Mouse (Mus musculus) hindbrain, embryonic 11.5 days (tissue): Measurements from ENCODE around the gene Osbpl9. TPM values are rescaled to one million over a fixed set of nuclear protein-coding genes. Genes with fewer than 3 reads are reported as not detected.

Source experiments
- ATAC-seq: fragments of 200-750 bp; cut with Nextera tagmentation; 2 replicates; pipeline ENCODE4 v1.8.0; 2017; ENCODE audit warnings: mild to moderate bottlenecking, moderate TSS enrichment, moderate library complexity; ENCODE audit not compliant: low FRiP score
- DNase-seq: peaks from one replicate; pipeline ENCODE4 v3.0.0-alpha.2; 2015; ENCODE audit warnings: low spot score
- H3K27ac ChIP-seq: fragments of 300-500 bp; sonication (generic); 2 replicates; pipeline ENCODE4 v1.5.1; 2014; ENCODE audit warnings: mild to moderate bottlenecking, low read depth, low read length
- H3K27me3 ChIP-seq: fragments of 300-500 bp; sonication (generic); 2 replicates; pipeline ENCODE4 v1.6.1; 2014; ENCODE audit warnings: mild to moderate bottlenecking, low read length, moderate library complexity, mixed read lengths; ENCODE audit not compliant: control insufficient read depth, insufficient read depth
- H3K36me3 ChIP-seq: fragments of 300-500 bp; sonication (generic); 2 replicates; pipeline ENCODE4 v1.6.1; 2014; ENCODE audit warnings: mild to moderate bottlenecking, low read length, moderate library complexity, mixed read lengths; ENCODE audit not compliant: control insufficient read depth, insufficient read depth
- H3K4me1 ChIP-seq: fragments of 300-500 bp; sonication (generic); replicated peaks from 2 replicates; pipeline ENCODE4 v1.6.1; 2014; ENCODE audit warnings: low read length, mixed read lengths; ENCODE audit not compliant: control insufficient read depth, insufficient read depth
- H3K4me2 ChIP-seq: fragments of 300-500 bp; sonication (generic); replicated peaks from 2 replicates; pipeline ENCODE4 v1.6.1; 2014; ENCODE audit warnings: mild to moderate bottlenecking, low read depth, low read length
- H3K4me3 ChIP-seq: fragments of 300-500 bp; sonication (generic); 2 replicates; pipeline ENCODE4 v1.5.1; 2014; ENCODE audit warnings: low read depth, low read length
- H3K9ac ChIP-seq: fragments of 300-500 bp; sonication (generic); 2 replicates; pipeline ENCODE4 v1.6.1; 2014; ENCODE audit warnings: low read depth, low read length
- H3K9me3 ChIP-seq: fragments of 300-500 bp; sonication (generic); 2 replicates; pipeline ENCODE4 v1.6.1; 2016; ENCODE audit warnings: low read length; ENCODE audit not compliant: control insufficient read depth
- WGBS: fragments of 180-500 bp; shearing (Covaris S2); extraction: QIAGEN DNeasy Blood & Tissue Kit; methylation state at CpG from one replicate; pipeline ENCODE4 v1.1.7; 2014; 5-methylcytosine and 5-hydroxymethylcytosine counted together
- polyA plus RNA-seq: library from polyadenylated mRNA; unstranded; fragments of >200 nt; fragmentation: Nextera tagmentation; extraction: Ambion mirVana; gene quantifications from 2 replicates; pipeline ENCODE4 v1.2.1, GENCODE M21; 2014

Osbpl9 gene
- polyA plus RNA-seq, 1 experiment from 2014 or later, result 77.3 TPM

DNA sequence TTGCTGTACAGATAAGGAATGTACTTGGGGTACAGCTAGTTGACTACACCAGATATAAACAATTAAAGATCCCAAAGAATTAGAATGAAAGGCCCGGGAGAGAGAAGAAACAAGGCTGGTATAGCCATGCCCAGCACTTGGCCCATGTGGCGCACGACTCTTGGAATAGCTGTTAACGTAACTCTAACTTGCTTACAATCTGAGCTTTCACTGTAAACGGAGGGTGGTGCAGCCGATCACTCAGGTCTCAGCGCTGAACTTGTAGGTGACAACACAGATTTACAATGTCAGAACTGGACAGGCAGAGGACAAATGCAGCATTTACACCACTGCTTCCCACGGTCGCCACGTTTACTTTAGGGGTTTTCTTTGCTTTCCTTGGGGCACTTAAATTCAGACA, 10.5 kb downstream of the Osbpl9 start:
- DNase-seq, result no peak
- Histone ChIP-seq H3K4me2 (no peak overlapping the region), H3K27ac (no peak overlapping the region), H3K4me1 (no peaks in the 10 kb centered on the region), H3K9me3 (no peaks in the 10 kb centered on the region), H3K36me3 (no peaks in the 10 kb centered on the region), H3K9ac (no peak overlapping the region), H3K4me3 (no peak overlapping the region), H3K27me3 (no peaks in the 10 kb centered on the region)
- no peak for ATAC-seq
- WGBS, result 90% methylated on average over 10 of the region's 10 CpGs

DNA sequence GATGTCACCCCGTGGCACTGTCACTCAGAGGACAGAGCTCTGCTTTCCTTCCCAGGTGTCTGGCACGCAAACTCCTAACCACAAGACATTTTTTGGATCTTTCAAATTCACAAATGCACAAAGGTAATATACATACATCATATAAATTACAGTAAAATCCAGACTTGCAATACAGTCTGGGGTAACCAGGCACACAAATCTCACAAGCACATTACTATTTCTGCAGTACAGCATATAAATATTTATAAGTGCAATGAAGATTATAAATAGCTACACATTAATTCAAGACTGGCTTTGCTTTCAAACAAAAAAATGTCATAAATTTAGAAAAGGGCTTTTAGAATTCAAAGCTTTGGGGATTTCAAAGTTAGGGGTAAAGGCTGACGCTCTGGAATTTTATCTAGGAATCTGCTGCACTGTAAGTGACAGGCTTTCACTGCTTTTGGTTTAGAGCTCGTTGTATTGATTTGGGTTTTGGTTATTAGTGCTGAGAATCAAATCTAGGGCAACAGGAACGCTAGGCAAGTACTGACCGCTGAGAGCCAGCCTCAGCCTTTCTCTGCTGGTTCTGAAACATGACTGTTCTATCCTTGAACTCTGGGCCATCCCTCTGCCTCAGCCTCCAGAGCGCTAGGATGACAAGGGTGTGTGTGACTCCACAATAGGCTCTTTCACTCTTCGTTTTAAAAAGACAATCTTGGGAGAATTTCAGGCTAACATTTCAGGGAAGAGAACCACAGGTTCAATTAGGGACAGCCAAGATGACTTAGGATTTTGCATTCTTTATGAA, 16.3 kb downstream of the Osbpl9 start:
- Histone ChIP-seq H3K27me3 (no peaks in the 10 kb centered on the region), H3K36me3 (no peaks in the 10 kb centered on the region), H3K4me2 (no peak overlapping the region), H3K27ac (no peak overlapping the region), H3K9ac (no peak overlapping the region), H3K4me3 (no peak overlapping the region), H3K4me1 (no peaks in the 10 kb centered on the region), H3K9me3 (no peaks in the 10 kb centered on the region)
- no peak for ATAC-seq
- DNase-seq, result no peak
- WGBS, result 88% methylated on average over 8 of the region's 8 CpGs

DNA sequence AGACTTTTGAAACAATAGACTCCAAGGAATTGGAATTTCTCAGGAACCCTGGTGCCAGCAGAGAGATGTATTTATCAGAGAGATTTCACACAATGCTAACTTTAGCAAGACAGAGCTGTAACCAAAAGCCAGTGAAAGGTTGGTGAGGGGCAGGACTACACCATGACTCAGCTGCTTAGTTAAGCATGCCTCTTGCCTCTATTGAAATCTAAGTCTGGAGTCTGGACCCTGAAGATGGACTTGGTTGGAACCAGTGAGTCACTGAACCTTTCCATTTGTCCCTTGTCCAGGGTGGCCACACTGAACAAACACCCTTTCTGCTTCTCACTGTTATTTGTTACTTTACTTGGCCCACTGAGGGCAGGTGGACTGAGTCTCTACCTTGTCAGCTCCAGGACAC, 26.4 kb downstream of the Osbpl9 start:
- H3K4me2 ChIP-seq, result no peak overlapping the region
- H3K4me1 ChIP-seq, result no peaks in the 10 kb centered on the region
- ATAC-seq (no peak), DNase-seq (no peak)
- no peaks in the 10 kb centered on the region for H3K27me3 ChIP-seq
- H3K9me3 ChIP-seq, result no peaks in the 10 kb centered on the region
- no peak overlapping the region for H3K9ac ChIP-seq
- no peaks in the 10 kb centered on the region for H3K36me3 ChIP-seq
- H3K4me3 ChIP-seq, result no peak overlapping the region
- no peak overlapping the region for H3K27ac ChIP-seq

DNA sequence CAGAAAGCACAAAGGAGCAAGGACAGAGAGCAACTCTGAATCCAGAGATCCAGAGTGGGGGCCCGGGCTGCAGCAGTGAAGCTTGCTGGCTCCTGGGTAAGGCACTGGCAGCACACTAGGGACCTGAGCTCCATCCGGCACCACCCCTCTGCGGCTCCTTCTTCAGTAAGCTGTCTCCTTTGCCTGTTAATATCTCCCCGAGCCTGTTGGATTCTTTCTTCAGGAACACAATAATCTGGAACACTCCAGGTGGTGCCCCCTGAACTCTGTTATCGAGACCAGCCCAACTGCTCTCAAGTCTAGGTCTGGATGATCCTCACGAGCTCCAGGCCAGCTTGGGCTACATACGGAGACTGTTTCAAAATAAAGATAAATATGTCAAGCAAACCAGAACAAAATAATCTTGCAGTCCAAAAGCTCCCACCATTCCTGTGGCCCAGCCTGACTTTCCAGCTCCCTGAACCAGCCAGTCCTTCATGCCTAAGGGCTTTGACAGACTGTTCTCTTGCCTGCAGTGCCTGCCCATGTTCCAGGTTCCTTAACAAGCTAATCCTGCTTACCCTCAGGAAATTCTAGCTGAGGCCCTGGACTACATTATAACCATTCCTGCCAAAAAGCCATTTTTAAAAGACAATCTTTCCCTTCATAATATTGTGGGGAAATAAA, 28.2 kb downstream of the Osbpl9 start:
- no peak for ATAC-seq
- Histone ChIP-seq H3K9ac (no peak overlapping the region), H3K4me3 (no peak overlapping the region)

DNA sequence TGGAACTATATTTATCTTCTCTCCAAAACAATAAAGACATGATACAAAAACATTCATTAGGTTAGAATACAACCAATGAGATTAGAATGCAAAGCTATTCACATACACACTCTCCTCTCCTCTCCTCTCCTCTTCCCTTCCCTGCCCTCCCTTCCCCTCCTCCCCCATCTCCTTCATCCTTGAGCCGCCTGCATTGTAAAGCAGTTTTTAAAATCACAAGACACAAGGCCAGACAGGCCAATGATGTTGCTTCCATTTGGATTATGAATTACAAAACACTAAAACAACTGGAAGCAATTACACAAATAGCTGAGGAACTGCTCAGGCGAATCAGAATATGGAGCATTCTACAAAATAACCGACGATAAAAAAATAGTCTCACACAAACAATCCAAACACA, 28.7 kb downstream of the Osbpl9 start:
- whole genome bisulfite sequencing, result 73% methylated on average over 4 of the region's 4 CpGs
- no peaks in the 10 kb centered on the region for H3K27me3 ChIP-seq
- no peak overlapping the region for H3K9ac ChIP-seq
- DNase-seq (no peak), ATAC-seq (no peak)
- H3K27ac ChIP-seq, result 0 out of 2 replicates have a peak overlapping the region, but pooled peaks have one; percentile 63
- no peaks in the 10 kb centered on the region for H3K4me1 ChIP-seq
- H3K9me3 ChIP-seq, result no peaks in the 10 kb centered on the region
- H3K4me2 ChIP-seq, result no peak overlapping the region
- no peaks in the 10 kb centered on the region for H3K36me3 ChIP-seq
- no peak overlapping the region for H3K4me3 ChIP-seq

More for the DNA sequence above, 28.2 kb downstream of the Osbpl9 start:
- Histone ChIP-seq H3K4me1 (no peaks in the 10 kb centered on the region), H3K27ac (0 out of 2 replicates have a peak overlapping the region, but pooled peaks have one; percentile 63), H3K36me3 (no peaks in the 10 kb centered on the region), H3K27me3 (no peaks in the 10 kb centered on the region), H3K9me3 (no peaks in the 10 kb centered on the region), H3K4me2 (no peak overlapping the region)
- no peak for DNase-seq
- 59% methylated on average over 7 of the region's 7 CpGs for WGBS

DNA sequence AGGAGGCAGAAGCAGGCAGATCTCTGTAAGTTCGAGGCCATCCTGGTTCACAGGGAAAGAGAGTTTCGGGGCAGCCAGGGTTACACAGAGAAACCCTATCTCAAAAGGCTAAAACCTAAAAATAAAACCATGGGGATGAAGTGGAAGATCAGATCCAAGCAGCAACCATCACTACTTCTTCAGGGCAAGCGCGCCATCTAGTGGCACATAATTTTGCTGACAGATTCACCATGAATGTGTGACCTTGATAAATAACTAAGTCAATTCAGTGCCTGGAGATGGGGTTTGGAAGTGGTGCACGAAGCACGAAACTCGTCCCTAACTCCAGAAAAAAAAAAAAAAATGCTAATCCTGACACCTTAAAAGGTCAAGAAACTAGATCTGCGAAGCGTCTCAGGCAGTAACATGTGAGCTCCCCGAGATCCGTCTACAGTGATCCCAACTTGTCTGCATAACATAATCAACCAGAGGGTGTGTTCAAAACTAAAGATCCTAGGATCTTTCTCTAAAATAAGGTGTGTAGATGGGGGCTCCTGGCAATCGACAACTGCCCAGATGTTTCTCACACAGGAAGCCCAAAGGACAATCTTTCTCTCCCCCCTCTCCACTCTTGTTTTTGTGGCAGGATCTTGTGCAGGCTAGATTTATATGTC, 36.4 kb downstream of the Osbpl9 start:
- no peak overlapping the region for H3K9ac ChIP-seq
- H3K36me3 ChIP-seq, result no peaks in the 10 kb centered on the region; the same call in 1 of the 2 replicates
- H3K4me2 ChIP-seq, result no peak overlapping the region
- no peak overlapping the region for H3K27ac ChIP-seq
- ATAC-seq, result no peak
- H3K4me1 ChIP-seq, result no peaks in the 10 kb centered on the region
- peak; percentile 87 for DNase-seq
- no peaks in the 10 kb centered on the region for H3K27me3 ChIP-seq
- H3K4me3 ChIP-seq, result no peak overlapping the region
- WGBS, result 42% methylated on average over 12 of the region's 12 CpGs
- H3K9me3 ChIP-seq, result no peaks in the 10 kb centered on the region

DNA sequence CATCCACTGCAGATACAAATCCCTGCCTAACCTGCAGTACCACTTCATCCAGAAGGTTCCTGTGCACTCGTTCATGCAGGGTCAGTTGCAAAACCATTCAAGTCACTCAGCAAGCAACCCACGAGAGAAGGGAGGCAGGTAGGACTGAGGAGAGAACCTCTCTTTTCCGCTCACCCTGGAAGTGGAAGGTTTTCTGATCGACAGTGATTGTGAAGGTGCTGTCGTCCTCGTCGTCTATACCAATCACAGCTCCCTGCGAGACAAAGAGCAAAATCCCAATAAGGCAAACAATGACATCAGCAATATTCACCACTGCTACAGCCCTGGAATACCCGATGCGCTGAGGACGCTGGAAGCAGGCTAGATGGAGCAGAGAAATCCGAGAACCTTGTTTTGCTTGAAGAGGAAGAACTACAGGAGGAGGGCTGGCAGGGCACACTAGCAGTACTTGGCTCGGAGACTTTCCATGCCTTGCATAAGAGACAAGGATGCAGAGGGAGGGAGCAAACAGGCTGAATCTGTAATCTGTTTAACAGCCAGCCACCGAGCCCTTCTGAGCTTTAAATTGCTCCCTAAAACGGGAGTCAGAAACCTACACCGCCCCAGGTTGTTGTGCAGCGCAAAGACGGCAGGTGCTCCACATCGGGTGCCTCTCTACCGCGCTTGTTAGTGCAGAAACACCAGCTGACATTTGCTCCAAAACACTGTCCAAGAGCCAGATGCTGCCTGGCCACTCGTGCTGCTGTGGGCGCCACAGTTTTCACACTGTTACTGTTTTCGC, 45.4 kb downstream of the Osbpl9 start:
- H3K4me1 ChIP-seq, result peaks cover 5% of the 10 kb centered on the region; the same call in 1 of the 2 replicates
- peak overlapping the region; percentile 47; the same call in 1 of the 2 replicates for H3K27ac ChIP-seq
- no peaks in the 10 kb centered on the region for H3K36me3 ChIP-seq
- 48% methylated on average over 24 of the region's 24 CpGs for WGBS
- no peak for DNase-seq
- H3K4me3 ChIP-seq, result no peak overlapping the region
- ATAC-seq, result no peak
- H3K9ac ChIP-seq, result 0 out of 2 replicates have a peak overlapping the region, but pooled peaks have one; percentile 11
- no peaks in the 10 kb centered on the region for H3K9me3 ChIP-seq
- 0 out of 2 replicates have a peak overlapping the region, but pooled peaks have one; percentile 7 for H3K4me2 ChIP-seq
- no peaks in the 10 kb centered on the region for H3K27me3 ChIP-seq

DNA sequence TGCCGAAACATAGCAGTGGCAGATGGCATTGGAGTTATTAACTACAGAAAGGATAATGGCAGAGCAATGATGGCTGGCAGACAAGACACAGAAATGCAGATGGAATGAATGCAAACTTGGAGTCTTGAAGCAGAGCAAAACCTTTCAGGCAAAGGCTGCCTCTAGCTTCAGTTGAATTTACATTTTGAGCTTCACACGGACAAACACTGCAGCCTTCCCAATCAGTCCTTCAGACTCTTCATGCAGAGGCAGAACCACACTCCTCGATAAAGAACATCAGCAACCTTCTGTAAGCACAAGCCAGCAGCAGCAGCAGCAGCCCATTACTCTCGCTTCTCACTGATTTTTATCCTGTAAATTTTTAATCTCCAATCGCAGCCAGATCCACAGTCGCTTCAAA, 46.0 kb downstream of the Osbpl9 start:
- 83% methylated on average over 6 of the region's 6 CpGs for WGBS
- Histone ChIP-seq H3K27ac (no peak overlapping the region), H3K4me3 (no peak overlapping the region), H3K4me2 (no peak overlapping the region), H3K4me1 (peaks cover 5% of the 10 kb centered on the region; the same call in 1 of the 2 replicates), H3K36me3 (no peaks in the 10 kb centered on the region), H3K9me3 (no peaks in the 10 kb centered on the region), H3K9ac (no peak overlapping the region), H3K27me3 (no peaks in the 10 kb centered on the region)
- DNase-seq (no peak), ATAC-seq (no peak)
